Mouse (Mus musculus): ENCODE data around the gene Olfr1200.

The Olfr1200 gene

DNA sequence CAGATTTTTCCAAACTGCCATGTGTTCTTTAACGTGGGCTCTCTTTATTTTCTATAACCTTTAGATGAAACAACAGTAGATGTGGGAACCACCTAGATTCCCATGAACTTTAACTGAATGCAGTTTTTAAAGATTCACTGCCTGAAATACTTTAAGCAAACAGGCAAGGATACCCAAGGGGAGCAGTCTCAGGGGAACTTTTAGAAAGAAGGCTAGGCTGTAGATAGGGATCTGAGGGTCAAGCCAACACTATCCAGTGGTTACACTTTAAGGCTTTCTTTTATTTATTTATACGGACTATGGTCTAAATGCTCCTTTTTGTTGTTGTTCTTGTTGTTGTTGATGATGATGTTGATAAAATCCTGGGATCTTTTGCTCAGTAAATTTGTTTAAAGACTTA lies at the start of gene Olfr1200:
TSS of gene Olfr1200 (minus strand) at position 101 of the 400 bp plus-strand sequence.
- no peak for DNase-seq

DNA sequence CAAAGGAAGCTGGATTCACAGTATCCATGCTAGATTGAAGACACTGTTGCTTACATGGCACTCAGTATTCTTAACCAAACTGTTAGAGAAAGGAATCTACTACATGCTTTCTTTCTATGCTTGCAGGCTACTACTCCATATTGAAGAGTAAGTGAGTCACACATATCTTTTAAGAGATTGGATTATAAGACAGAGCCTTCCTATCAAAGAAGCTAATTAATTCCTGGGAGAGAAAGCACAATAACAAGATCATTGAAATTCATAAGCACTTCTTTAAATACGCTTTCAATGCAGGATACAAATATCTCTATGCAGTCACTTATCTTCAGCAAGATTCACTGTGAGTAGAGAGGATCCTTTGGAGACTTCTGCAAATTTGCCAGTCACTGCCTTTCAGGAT lies 43.9 kb upstream of the Olfr1200 start, which contains the start of gene Olfr1202:
TSS of gene Olfr1202 (plus strand) at position 301 of the 400 bp plus-strand sequence.
- no peak for DNase-seq

DNA sequence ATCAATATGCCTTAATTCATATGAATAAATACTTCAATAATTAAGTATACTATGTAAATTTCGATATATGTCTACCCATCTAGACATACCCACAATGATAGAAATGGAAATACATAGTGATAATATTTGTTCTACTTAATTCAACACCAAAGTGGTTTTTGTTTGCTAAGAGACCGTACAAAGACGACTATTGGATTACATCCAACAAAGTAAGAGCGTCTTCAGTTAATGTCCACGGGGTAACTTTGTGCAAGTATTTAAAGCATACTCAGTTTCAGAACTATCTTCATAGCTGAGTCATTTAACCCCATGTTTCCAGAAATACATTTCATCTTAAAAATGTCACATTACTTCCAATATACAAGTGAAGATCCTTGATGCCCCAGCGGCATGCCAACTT lies 22.4 kb upstream of the Olfr1200 start, which contains the start of gene Olfr1201:
TSS of gene Olfr1201 (plus strand) at position 301 of the 400 bp plus-strand sequence.
- DNase-seq, result no peak

DNA sequence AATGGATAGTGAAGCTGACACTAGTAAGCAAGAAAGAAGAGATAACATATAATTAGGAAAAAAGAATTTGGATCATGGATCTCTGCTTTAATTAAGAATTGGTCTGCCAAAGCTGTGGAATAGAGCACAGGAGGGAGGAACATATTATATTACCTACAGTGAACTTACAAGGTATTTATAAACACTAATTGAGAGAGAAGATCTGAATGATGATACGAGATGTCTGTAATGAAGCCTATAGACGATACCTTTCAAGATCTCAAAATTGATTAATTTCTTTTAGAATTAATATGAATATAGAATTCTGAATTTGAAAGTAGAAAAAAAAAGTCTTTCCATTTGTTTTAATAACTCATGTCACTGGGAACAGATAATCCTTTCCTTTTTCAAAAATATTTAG lies 9.9 kb downstream of the Olfr1200 start, which contains the start of gene Olfr1199:
TSS of gene Olfr1199 (minus strand) at position 101 of the 400 bp plus-strand sequence.
- no peak for DNase-seq

DNA sequence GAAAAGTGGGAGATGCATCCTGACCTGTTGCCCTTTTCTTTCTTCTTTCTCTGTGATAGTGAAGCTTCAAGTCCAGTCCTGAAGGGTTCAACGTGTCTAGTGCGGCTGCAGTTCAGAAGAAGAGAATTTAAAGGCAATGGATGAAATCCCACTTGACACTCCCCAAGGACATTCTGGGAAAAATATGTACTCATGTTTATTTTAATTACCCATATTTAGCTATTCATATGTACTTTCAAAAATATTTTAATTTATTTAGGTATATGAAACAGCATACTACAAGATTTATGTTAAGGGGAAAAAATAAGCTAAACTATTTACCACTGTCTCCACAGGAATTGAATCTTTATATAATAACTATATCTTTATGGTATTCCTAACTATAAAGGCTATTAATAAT lies 19.0 kb downstream of the Olfr1200 start, which contains the start of gene Olfr1198:
TSS of gene Olfr1198 (minus strand) at position 101 of the 400 bp plus-strand sequence.
- DNase-seq, result no peak

DNA sequence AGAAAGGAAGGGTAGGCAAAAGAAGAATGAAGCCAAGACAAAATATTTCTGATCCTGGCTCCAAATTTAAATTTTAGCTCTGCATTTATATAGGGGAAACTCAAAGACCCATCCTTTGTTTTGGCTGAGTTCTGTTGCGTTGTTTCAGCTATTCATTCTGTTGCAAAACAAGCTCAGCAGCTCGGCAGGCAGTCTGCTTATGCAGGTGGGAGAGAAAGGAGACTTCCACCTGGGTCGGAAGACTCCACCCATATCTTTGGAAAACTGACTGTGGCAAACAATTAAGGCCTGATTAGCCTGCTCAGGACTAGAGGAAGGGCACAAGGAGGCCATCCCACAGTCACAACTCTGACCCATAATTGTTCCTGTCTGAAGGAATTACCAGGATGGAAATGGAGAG lies 26.9 kb downstream of the Olfr1200 start:
- no peak for DNase-seq

DNA sequence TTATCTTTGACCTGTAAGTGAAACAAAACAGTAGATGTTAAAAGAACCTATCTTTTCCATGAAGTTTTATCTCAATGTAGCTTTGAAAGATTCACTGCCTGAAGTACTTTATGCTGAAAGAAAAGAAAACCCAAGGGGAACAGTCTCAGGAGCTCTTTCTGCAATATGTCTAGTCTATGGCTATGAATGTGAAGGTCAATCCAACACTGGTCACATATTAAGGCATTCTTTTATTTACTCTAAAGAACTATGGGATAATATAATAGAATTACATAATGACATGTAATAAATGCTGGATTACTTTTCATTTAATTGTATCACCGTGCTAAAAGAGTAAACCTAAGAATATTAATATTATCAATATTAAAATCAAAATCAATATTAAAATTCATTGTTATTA lies 38.0 kb downstream of the Olfr1200 start, which contains the start of gene Olfr1197:
TSS of gene Olfr1197 (minus strand) at position 101 of the 400 bp plus-strand sequence.
- no peak for DNase-seq
